Mouse (Mus musculus): ENCODE data around the gene Pla2r1.
A peak's percentile ranks its signal among the peaks of the same experiment; 100 is the strongest.

Gene Pla2r1

DNA sequence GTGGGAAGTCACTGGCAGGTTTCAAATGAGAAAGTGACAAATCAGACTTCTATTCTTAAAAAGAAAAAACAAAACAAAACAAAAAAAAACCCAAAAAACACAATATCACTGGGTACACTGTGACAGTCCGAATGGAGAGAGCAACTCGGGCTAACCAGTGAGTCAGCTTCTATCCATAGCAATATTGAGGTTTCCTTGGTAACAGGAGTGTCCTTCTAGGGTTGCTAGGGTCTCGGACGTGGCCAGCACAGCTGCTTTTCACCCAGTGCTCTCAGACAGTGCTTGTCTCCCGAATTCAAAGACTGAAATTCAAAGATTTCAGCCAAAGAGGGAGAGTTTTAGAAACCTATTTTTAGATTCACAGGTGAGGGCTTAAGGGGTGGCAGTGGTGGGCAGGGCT lies 20.6 kb downstream of the Pla2r1 start:
- H3K36me3 ChIP-seq (ENCODE audit: insufficient read depth, low read length): no peaks in the 10 kb centered on the region
- no peaks in the 10 kb centered on the region for H3K4me1 ChIP-seq (replicated peaks; ENCODE audit: low read depth, low read length)
- H3K4me3 ChIP-seq (replicated peaks; ENCODE audit: low read length): no peak overlapping the region
- TF ChIP-seq CTCF (conservative IDR thresholded peaks at IDR 0.05; ENCODE audit: low read length): no peak
- no peak for TF ChIP-seq POU5F1 (IDR thresholded peaks at IDR 0.05; ENCODE audit: borderline replicate concordance, low read length)
- no peak for TF ChIP-seq NANOG (IDR thresholded peaks at IDR 0.05; ENCODE audit: borderline replicate concordance, low read length)
- H3K9me3 ChIP-seq (ENCODE audit: low read length): no peaks in the 10 kb centered on the region
- H3K27me3 ChIP-seq (ENCODE audit: insufficient read depth, low read length): no peaks in the 10 kb centered on the region

DNA sequence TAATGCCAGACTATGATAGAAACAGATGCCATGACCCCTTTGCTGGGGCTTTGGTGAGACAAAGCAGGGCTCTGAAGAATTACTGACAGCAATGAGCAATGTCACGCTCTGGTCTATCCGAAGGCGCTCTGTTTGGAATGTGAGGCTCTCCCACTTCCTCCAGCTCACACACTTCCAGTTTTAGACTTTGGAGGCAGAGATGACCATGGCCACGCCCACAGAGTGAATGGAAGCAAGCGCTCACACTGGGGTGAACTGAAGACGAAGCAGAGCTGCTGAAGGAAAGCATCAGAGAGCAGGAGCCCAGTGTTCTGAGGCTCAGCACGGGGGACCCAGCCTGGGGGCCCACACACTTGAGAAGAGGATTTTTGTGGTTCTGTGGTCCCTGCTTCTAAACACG lies 37.3 kb downstream of the Pla2r1 start:
- H3K4me3 ChIP-seq (replicated peaks; ENCODE audit: low read length): no peak overlapping the region
- no peak for TF ChIP-seq POU5F1 (IDR thresholded peaks at IDR 0.05; ENCODE audit: borderline replicate concordance, low read length)
- no peak for TF ChIP-seq NANOG (IDR thresholded peaks at IDR 0.05; ENCODE audit: borderline replicate concordance, low read length)
- no peak for TF ChIP-seq CTCF (conservative IDR thresholded peaks at IDR 0.05; ENCODE audit: low read length)
- H3K4me1 ChIP-seq (replicated peaks; ENCODE audit: low read depth, low read length): no peaks in the 10 kb centered on the region
- no peaks in the 10 kb centered on the region for H3K27me3 ChIP-seq (ENCODE audit: insufficient read depth, low read length)
- no peaks in the 10 kb centered on the region for H3K36me3 ChIP-seq (ENCODE audit: insufficient read depth, low read length)
- no peaks in the 10 kb centered on the region for H3K9me3 ChIP-seq (ENCODE audit: low read length)

DNA sequence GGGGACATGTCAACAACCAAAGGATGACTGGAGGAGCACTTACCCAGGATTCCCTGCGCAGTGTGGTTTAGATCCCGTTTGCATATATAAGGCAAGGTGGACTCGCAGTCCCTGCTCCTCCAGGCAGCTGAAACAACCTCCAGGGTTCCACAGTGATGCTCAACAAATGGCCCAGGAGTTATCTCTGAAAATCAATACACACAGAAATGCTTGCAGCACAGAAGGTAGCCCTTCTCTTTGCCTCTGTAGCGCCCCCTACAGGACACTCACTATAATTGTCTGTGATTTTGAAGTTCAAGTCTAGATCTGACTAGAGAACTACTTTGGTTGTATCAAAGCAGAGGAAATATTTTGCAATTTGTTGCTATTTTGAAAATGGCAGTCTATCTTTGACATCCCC lies 38.2 kb downstream of the Pla2r1 start:
- no peaks in the 10 kb centered on the region for H3K9me3 ChIP-seq (ENCODE audit: low read length)
- no peak overlapping the region for H3K4me3 ChIP-seq (replicated peaks; ENCODE audit: low read length)
- H3K4me1 ChIP-seq (replicated peaks; ENCODE audit: low read depth, low read length): no peaks in the 10 kb centered on the region
- no peaks in the 10 kb centered on the region for H3K36me3 ChIP-seq (ENCODE audit: insufficient read depth, low read length)
- no peaks in the 10 kb centered on the region for H3K27me3 ChIP-seq (ENCODE audit: insufficient read depth, low read length)
- TF ChIP-seq CTCF (conservative IDR thresholded peaks at IDR 0.05; ENCODE audit: low read length) (peak; percentile 46), NANOG (IDR thresholded peaks at IDR 0.05; ENCODE audit: borderline replicate concordance, low read length) (no peak), POU5F1 (IDR thresholded peaks at IDR 0.05; ENCODE audit: borderline replicate concordance, low read length) (no peak)

DNA sequence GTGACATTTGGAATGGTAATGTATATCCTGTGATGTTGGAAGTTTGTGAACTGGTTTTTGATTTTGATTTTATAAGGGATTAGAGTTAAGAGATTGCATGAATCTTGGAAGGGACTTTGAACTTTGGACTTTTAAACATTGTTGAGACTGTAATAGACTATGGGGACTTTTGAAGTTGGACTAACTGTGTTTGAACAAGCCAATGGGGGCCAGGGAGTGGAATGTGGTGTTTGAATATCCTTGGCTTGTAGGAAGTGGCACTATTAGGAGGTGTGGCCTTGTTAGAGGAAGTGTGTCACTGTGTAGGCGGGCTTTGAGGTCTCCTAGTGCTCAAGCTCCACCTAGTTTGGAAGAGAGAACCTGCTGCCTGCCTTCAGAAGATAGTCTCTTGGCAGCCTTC lies 42.4 kb downstream of the Pla2r1 start:
- no peaks in the 10 kb centered on the region for H3K27me3 ChIP-seq (ENCODE audit: insufficient read depth, low read length)
- peaks cover 3% of the 10 kb centered on the region; the same call in 1 of the 2 replicates for H3K9me3 ChIP-seq (ENCODE audit: low read length)
- H3K36me3 ChIP-seq (ENCODE audit: insufficient read depth, low read length): no peaks in the 10 kb centered on the region
- no peaks in the 10 kb centered on the region for H3K4me1 ChIP-seq (replicated peaks; ENCODE audit: low read depth, low read length)
- TF ChIP-seq CTCF (conservative IDR thresholded peaks at IDR 0.05; ENCODE audit: low read length) (no peak), NANOG (IDR thresholded peaks at IDR 0.05; ENCODE audit: borderline replicate concordance, low read length) (no peak), POU5F1 (IDR thresholded peaks at IDR 0.05; ENCODE audit: borderline replicate concordance, low read length) (no peak)
- H3K4me3 ChIP-seq (replicated peaks; ENCODE audit: low read length): no peak overlapping the region

DNA sequence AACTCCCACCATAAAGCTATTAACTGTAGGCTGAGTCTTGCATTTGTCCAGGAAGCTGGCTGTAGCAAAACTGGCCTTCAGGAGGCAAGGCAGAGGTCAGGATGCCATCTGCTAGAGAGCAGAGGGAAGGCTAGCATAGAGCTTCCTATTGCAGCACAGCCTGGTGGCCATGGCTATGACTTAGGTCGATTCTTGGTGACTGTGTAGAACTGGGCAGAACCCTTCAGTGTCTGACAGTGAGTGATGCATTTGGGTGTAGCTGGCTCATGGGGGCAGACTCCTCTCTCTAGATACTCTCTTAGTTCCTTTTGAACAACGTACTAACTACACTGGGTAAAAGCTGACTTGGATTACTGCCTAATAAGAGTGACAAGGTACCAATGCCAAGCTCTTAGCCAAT lies 48.0 kb downstream of the Pla2r1 start:
- TF ChIP-seq NANOG (IDR thresholded peaks at IDR 0.05; ENCODE audit: borderline replicate concordance, low read length) (no peak), CTCF (conservative IDR thresholded peaks at IDR 0.05; ENCODE audit: low read length) (no peak), POU5F1 (IDR thresholded peaks at IDR 0.05; ENCODE audit: borderline replicate concordance, low read length) (no peak)
- H3K36me3 ChIP-seq (ENCODE audit: insufficient read depth, low read length): no peaks in the 10 kb centered on the region
- H3K27me3 ChIP-seq (ENCODE audit: insufficient read depth, low read length): no peaks in the 10 kb centered on the region
- H3K4me1 ChIP-seq (replicated peaks; ENCODE audit: low read depth, low read length): no peaks in the 10 kb centered on the region
- H3K4me3 ChIP-seq (replicated peaks; ENCODE audit: low read length): no peak overlapping the region
- peaks cover 3% of the 10 kb centered on the region; the same call in 1 of the 2 replicates for H3K9me3 ChIP-seq (ENCODE audit: low read length)

DNA sequence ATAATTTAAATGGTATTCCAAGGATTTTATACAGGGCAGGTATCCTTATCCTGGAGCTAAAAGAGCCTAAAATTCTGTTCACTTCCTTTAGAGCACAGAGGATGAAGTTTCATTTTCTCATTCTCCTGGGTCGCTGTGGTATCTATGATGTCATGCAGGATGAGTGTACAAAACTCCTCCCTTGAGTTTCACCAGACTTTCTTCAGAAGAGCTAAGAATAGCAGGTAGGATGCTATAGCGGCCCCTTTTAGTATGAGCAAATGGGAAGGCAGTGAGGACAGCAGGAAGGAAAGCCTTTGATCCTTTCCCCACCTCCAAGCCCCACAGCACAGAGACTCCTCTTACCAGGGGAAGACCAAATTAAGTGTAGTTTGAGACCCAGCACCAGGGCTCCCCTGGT lies 48.4 kb downstream of the Pla2r1 start:
- Histone ChIP-seq H3K9me3 (ENCODE audit: low read length) (peaks cover 3% of the 10 kb centered on the region; the same call in 1 of the 2 replicates), H3K27me3 (ENCODE audit: insufficient read depth, low read length) (no peaks in the 10 kb centered on the region), H3K36me3 (ENCODE audit: insufficient read depth, low read length) (no peaks in the 10 kb centered on the region), H3K4me1 (replicated peaks; ENCODE audit: low read depth, low read length) (no peaks in the 10 kb centered on the region), H3K4me3 (replicated peaks; ENCODE audit: low read length) (no peak overlapping the region)
- TF ChIP-seq CTCF (conservative IDR thresholded peaks at IDR 0.05; ENCODE audit: low read length) (no peak), POU5F1 (IDR thresholded peaks at IDR 0.05; ENCODE audit: borderline replicate concordance, low read length) (no peak), NANOG (IDR thresholded peaks at IDR 0.05; ENCODE audit: borderline replicate concordance, low read length) (no peak)

DNA sequence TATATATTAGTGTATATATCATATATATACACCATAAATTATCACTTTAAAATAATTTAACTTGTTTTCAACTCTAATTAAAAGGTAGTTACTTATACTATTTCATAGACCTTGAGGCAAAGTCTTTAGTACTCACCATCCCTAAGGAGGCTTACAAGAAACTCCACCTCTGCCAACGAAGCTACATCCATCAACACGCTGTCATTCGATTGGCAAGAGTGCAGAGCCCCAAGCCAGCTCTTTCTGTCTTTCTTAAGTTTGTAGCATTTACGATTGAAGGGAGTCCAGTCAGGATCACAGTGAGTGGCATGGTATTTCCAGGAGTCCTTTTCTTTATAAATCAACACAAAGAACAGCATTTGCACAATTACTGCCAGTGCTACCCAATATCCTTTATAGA lies 49.1 kb downstream of the Pla2r1 start:
- Histone ChIP-seq H3K9me3 (ENCODE audit: low read length) (peaks cover 3% of the 10 kb centered on the region; the same call in 1 of the 2 replicates), H3K4me1 (replicated peaks; ENCODE audit: low read depth, low read length) (no peaks in the 10 kb centered on the region), H3K4me3 (replicated peaks; ENCODE audit: low read length) (no peak overlapping the region), H3K36me3 (ENCODE audit: insufficient read depth, low read length) (no peaks in the 10 kb centered on the region), H3K27me3 (ENCODE audit: insufficient read depth, low read length) (no peaks in the 10 kb centered on the region)
- TF ChIP-seq CTCF (conservative IDR thresholded peaks at IDR 0.05; ENCODE audit: low read length): no peak
- TF ChIP-seq NANOG (IDR thresholded peaks at IDR 0.05; ENCODE audit: borderline replicate concordance, low read length): no peak
- TF ChIP-seq POU5F1 (IDR thresholded peaks at IDR 0.05; ENCODE audit: borderline replicate concordance, low read length): no peak

DNA sequence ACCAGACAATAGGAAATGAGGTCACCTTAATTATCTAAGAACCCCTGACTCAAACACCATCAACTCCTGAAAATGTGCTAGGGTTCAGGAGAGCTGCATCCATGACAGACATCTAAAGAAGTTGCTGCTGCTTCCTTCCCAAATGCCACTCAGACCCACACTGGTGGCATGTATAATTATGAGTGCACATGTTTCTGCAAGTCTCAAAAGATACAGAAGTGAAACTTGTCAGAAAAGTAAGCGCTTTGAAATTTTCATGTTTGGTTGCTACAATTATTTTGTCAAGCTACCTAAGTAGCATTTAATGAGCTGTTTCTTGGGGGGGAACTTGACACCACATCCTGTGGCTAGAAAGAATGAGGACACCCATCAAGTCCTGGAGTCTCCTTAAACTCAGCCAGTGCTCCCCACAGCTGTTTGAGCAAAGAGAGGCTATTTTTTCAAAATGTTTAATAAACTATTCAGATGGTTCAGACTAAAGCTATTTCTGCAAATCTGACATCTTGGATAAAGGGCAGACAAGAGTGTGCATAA lies 52.5 kb downstream of the Pla2r1 start:
- no peak for TF ChIP-seq POU5F1 (IDR thresholded peaks at IDR 0.05; ENCODE audit: borderline replicate concordance, low read length)
- TF ChIP-seq CTCF (conservative IDR thresholded peaks at IDR 0.05; ENCODE audit: low read length): no peak
- TF ChIP-seq NANOG (IDR thresholded peaks at IDR 0.05; ENCODE audit: borderline replicate concordance, low read length): no peak
- no peak overlapping the region for H3K4me3 ChIP-seq (replicated peaks; ENCODE audit: low read length)
- H3K4me1 ChIP-seq (replicated peaks; ENCODE audit: low read depth, low read length): peaks cover 4% of the 10 kb centered on the region; the same call in 1 of the 2 replicates
- no peaks in the 10 kb centered on the region for H3K9me3 ChIP-seq (ENCODE audit: low read length)
- H3K27me3 ChIP-seq (ENCODE audit: insufficient read depth, low read length): no peaks in the 10 kb centered on the region
- no peaks in the 10 kb centered on the region for H3K36me3 ChIP-seq (ENCODE audit: insufficient read depth, low read length)

DNA sequence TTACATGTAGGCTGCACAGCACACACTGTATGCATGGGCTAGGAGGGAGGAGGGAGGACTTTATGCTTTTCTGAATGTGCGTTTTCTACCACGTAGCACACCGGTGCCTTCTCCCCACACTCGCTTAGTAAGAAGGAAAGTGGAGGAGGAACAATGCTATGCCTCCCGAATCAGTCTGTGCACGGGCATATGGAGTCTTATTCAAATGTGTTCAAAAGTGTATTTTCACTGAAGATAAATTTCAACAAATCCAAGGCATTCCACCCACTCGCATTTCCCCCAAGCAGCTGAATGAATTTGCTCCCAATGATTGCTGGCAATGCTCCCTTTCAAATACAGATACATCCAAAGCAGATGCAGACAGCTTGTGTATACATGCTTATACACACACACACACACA lies 73.2 kb downstream of the Pla2r1 start:
- Histone ChIP-seq H3K9me3 (ENCODE audit: low read length) (peaks cover 13% of the 10 kb centered on the region), H3K36me3 (ENCODE audit: insufficient read depth, low read length) (no peaks in the 10 kb centered on the region)

More for the DNA sequence above, 73.2 kb downstream of the Pla2r1 start:
- Histone ChIP-seq H3K4me1 (replicated peaks; ENCODE audit: low read depth, low read length) (no peaks in the 10 kb centered on the region), H3K27me3 (ENCODE audit: insufficient read depth, low read length) (no peaks in the 10 kb centered on the region), H3K4me3 (replicated peaks; ENCODE audit: low read length) (no peak overlapping the region)
- TF ChIP-seq POU5F1 (IDR thresholded peaks at IDR 0.05; ENCODE audit: borderline replicate concordance, low read length) (no peak), NANOG (IDR thresholded peaks at IDR 0.05; ENCODE audit: borderline replicate concordance, low read length) (no peak), CTCF (conservative IDR thresholded peaks at IDR 0.05; ENCODE audit: low read length) (no peak)
